Mouse (Mus musculus) kidney, postnatal 0 days (tissue): ENCODE data around the gene Glt6d1. TPM values are rescaled to one million over a fixed set of nuclear protein-coding genes. Genes with fewer than 3 reads are reported as not detected.

Experiments
- ATAC-seq: fragments of 200-750 bp; cut with Nextera tagmentation; replicated peaks from 2 replicates; pipeline ENCODE4 v1.8.0; 2017; ENCODE audit warnings: low read depth, moderate number of reproducible peaks, moderate TSS enrichment, moderate library complexity; ENCODE audit not compliant: low FRiP score
- DNase-seq: peaks from one replicate; pipeline ENCODE4 v3.0.0-alpha.2; 2016; ENCODE audit warnings: low spot score
- H3K27ac ChIP-seq: fragments of 300-500 bp; sonication (generic); 2 replicates; pipeline ENCODE4 v1.5.1; 2014; ENCODE audit warnings: mild to moderate bottlenecking
- H3K27me3 ChIP-seq: fragments of 300-500 bp; sonication (generic); 2 replicates; pipeline ENCODE4 v1.6.1; 2014; ENCODE audit warnings: low read length, mixed read lengths; ENCODE audit not compliant: insufficient read depth
- H3K36me3 ChIP-seq: fragments of 300-500 bp; sonication (generic); 2 replicates; pipeline ENCODE4 v1.6.1; 2014; ENCODE audit warnings: low read length, mixed read lengths; ENCODE audit not compliant: insufficient read depth
- H3K4me1 ChIP-seq: fragments of 300-500 bp; sonication (generic); replicated peaks from 2 replicates; pipeline ENCODE4 v1.6.1; 2014; ENCODE audit warnings: antibody characterized with exemption, low read length, mixed read lengths; ENCODE audit not compliant: insufficient read depth
- H3K4me2 ChIP-seq: fragments of 300-500 bp; sonication (generic); 2 replicates; pipeline ENCODE4 v1.6.1; 2014; ENCODE audit warnings: mild to moderate bottlenecking, low read length, moderate library complexity, mixed read lengths
- H3K4me3 ChIP-seq: fragments of 300-500 bp; sonication (generic); replicated peaks from 2 replicates; pipeline ENCODE4 v1.5.1; 2014; ENCODE audit warnings: low read depth, low read length
- H3K9ac ChIP-seq: fragments of 300-500 bp; sonication (generic); 2 replicates; pipeline ENCODE4 v1.6.1; 2014; ENCODE audit warnings: low read depth, low read length
- H3K9me3 ChIP-seq: fragments of 300-500 bp; sonication (generic); replicated peaks from 2 replicates; pipeline ENCODE4 v1.6.1; 2016; ENCODE audit warnings: low read length, inconsistent platforms, mixed read lengths
- CTCF ChIP-seq: IDR thresholded peaks from 2 replicates; pipeline ENCODE4 v1.5.1; 2016; ENCODE audit warnings: antibody characterized with exemption, low read depth, mild to moderate bottlenecking, moderate library complexity
- WGBS: fragments of 180-500 bp; shearing (Covaris S2); extraction: QIAGEN DNeasy Blood & Tissue Kit; methylation state at CpG from one replicate; pipeline ENCODE4 v1.1.7; 2014; 5-methylcytosine and 5-hydroxymethylcytosine counted together
- polyA plus RNA-seq: library from polyadenylated mRNA; unstranded; fragments of >200 nt; fragmentation: Nextera tagmentation; extraction: Ambion mirVana; gene quantifications from 2 replicates; pipeline ENCODE4 v1.2.1, GENCODE M21; 2015

Gene Glt6d1
- polyA plus RNA-seq, 1 experiment from 2014 or later: not detected

- no peak for DNase-seq
- H3K27me3 ChIP-seq: no peaks in the 10 kb centered on the region
- H3K36me3 ChIP-seq: no peaks in the 10 kb centered on the region
- no peak overlapping the region for H3K9ac ChIP-seq
- ATAC-seq: no peak
- WGBS: 91% methylated on average over 1 of the region's 1 CpGs
- H3K27ac ChIP-seq: no peak overlapping the region
- no peaks in the 10 kb centered on the region for H3K4me1 ChIP-seq
- no peak for TF ChIP-seq CTCF
- no peak overlapping the region for H3K4me2 ChIP-seq
- no peak overlapping the region for H3K4me3 ChIP-seq
- H3K9me3 ChIP-seq: no peaks in the 10 kb centered on the region
These were observed 27.1 kb upstream of the Glt6d1 start for GRCm38 (mm10) chr2:25842758-25843157.

- Histone ChIP-seq H3K4me2 (no peak overlapping the region), H3K36me3 (no peaks in the 10 kb centered on the region), H3K27me3 (no peaks in the 10 kb centered on the region), H3K4me3 (no peak overlapping the region), H3K4me1 (no peaks in the 10 kb centered on the region), H3K9me3 (no peaks in the 10 kb centered on the region), H3K27ac (no peak overlapping the region), H3K9ac (no peak overlapping the region)
- 66% methylated on average over 4 of the region's 4 CpGs for WGBS
- no peak for TF ChIP-seq CTCF
- ATAC-seq (no peak), DNase-seq (no peak)
These were observed 26.5 kb upstream of the Glt6d1 start for GRCm38 (mm10) chr2:25842161-25842560.

DNA sequence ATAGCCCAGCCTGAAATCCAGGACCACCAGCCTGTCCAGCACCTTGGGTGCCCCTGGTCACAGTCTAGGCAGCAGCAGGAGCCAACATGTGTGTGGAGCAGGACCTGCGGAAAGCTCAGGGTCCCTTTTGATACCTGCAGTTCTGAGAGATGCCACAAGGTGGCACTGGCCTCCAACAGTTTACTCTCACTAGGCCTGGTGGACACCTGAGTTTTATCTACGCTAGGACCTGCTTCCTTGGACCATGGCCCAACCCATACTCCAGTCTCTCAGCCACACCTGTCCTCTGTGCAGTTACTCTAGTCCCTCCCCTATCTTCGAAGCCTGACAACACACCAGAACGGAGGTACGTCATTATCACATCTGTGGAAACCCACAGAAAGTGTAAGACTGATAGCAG lies 20.6 kb upstream of the Glt6d1 start:
- DNase-seq (peak; percentile 71), ATAC-seq (peak; percentile 66)
- Histone ChIP-seq H3K4me3 (no peak overlapping the region), H3K27ac (no peak overlapping the region), H3K27me3 (no peaks in the 10 kb centered on the region), H3K9me3 (no peaks in the 10 kb centered on the region), H3K4me1 (no peaks in the 10 kb centered on the region), H3K36me3 (no peaks in the 10 kb centered on the region), H3K4me2 (no peak overlapping the region), H3K9ac (no peak overlapping the region)
- peak; percentile 95 for TF ChIP-seq CTCF
- WGBS: 44% methylated on average over 5 of the region's 5 CpGs

DNA sequence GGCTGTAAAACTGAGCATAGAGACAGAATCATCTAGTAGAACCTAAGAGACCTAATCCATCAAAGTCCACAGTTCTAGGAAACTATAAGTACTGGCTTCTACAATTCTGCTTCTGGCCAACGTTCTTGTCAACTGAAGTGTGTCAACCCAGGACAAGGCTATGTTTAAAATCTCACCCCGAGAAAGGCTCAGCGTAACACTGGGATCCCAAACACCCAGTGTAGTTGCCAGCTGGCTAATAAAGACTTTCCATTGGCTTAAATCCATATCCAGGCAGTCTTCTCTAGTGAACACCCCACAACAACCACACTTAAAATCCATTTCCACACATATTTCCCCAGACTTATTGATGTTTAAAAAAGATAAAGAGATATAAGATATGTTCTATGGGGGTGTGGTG lies 15.1 kb upstream of the Glt6d1 start:
- no peaks in the 10 kb centered on the region for H3K36me3 ChIP-seq
- H3K27me3 ChIP-seq: no peaks in the 10 kb centered on the region
- TF ChIP-seq CTCF: no peak
- H3K4me3 ChIP-seq: no peak overlapping the region
- H3K4me1 ChIP-seq: no peaks in the 10 kb centered on the region
- no peak overlapping the region for H3K9ac ChIP-seq
- no peaks in the 10 kb centered on the region for H3K9me3 ChIP-seq
- H3K27ac ChIP-seq: no peak overlapping the region
- 80% methylated on average over 3 of the region's 3 CpGs for WGBS
- ATAC-seq (no peak), DNase-seq (no peak)
- H3K4me2 ChIP-seq: no peak overlapping the region

GRCm38 (mm10) chr2:25828344-25828947 lies 12.8 kb upstream of the Glt6d1 start:
- ATAC-seq (no peak), DNase-seq (no peak)
- Histone ChIP-seq H3K4me3 (no peak overlapping the region), H3K27ac (no peak overlapping the region), H3K4me1 (no peaks in the 10 kb centered on the region), H3K9ac (no peak overlapping the region), H3K36me3 (no peaks in the 10 kb centered on the region), H3K9me3 (no peaks in the 10 kb centered on the region), H3K4me2 (no peak overlapping the region), H3K27me3 (no peaks in the 10 kb centered on the region)
- TF ChIP-seq CTCF: no peak
- WGBS: 76% methylated on average over 8 of the region's 8 CpGs

DNA sequence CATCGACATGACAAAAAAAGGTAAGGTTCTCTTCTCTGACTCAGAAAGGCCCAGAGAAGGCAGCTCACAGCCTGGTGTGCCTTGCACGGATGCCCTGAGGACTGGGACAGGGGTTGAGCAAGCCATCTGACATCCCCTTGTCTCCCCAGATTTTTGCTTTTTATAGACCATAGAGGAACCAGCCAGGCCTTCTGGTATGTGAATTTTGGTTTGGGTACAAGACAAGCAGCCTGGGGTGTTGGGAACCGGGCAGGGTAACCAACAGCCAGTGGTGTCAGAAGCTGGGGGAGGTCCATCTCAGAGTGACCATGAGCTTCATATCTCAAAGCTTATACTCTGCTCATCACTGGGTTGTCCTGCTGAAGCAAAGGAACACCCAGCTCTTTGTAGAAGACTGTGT lies 9.1 kb upstream of the Glt6d1 start:
- Histone ChIP-seq H3K27me3 (no peaks in the 10 kb centered on the region), H3K4me3 (no peak overlapping the region), H3K9ac (no peak overlapping the region), H3K9me3 (no peaks in the 10 kb centered on the region), H3K4me2 (no peak overlapping the region), H3K4me1 (no peaks in the 10 kb centered on the region), H3K27ac (no peak overlapping the region), H3K36me3 (no peaks in the 10 kb centered on the region)
- ATAC-seq (no peak), DNase-seq (no peak)
- WGBS: 90% methylated on average over 3 of the region's 3 CpGs
- TF ChIP-seq CTCF: no peak

- H3K4me1 ChIP-seq: no peaks in the 10 kb centered on the region
- TF ChIP-seq CTCF: no peak
- ATAC-seq: no peak
- H3K4me2 ChIP-seq: no peak within 1 kb of the TSS
- DNase-seq: no peak
- no peaks in the 10 kb centered on the region for H3K9me3 ChIP-seq
- H3K4me3 ChIP-seq: no peak within 1 kb of the TSS
- H3K27me3 ChIP-seq: no peaks in the 10 kb centered on the region
- 75% methylated on average over 1 of the region's 1 CpGs for WGBS
- no peak within 1 kb of the TSS for H3K9ac ChIP-seq
- H3K36me3 ChIP-seq: no peaks in the 10 kb centered on the region
- H3K27ac ChIP-seq: no peak within 1 kb of the TSS
These were observed 7.2 kb upstream of the Glt6d1 start, which contains the start of gene Lcn9 for GRCm38 (mm10) chr2:25822806-25823205. Gene Lcn9, plus strand, starts transcription at chr2:25823153.
